Mouse (Mus musculus): ENCODE measurements at regions not wholly inside any gene's neighbourhood (a gene's known extent, or its start where the extent isn't known, plus 50 kb on each side); places are given as distances from the start of the nearest gene placed in this dataset.

DNA sequence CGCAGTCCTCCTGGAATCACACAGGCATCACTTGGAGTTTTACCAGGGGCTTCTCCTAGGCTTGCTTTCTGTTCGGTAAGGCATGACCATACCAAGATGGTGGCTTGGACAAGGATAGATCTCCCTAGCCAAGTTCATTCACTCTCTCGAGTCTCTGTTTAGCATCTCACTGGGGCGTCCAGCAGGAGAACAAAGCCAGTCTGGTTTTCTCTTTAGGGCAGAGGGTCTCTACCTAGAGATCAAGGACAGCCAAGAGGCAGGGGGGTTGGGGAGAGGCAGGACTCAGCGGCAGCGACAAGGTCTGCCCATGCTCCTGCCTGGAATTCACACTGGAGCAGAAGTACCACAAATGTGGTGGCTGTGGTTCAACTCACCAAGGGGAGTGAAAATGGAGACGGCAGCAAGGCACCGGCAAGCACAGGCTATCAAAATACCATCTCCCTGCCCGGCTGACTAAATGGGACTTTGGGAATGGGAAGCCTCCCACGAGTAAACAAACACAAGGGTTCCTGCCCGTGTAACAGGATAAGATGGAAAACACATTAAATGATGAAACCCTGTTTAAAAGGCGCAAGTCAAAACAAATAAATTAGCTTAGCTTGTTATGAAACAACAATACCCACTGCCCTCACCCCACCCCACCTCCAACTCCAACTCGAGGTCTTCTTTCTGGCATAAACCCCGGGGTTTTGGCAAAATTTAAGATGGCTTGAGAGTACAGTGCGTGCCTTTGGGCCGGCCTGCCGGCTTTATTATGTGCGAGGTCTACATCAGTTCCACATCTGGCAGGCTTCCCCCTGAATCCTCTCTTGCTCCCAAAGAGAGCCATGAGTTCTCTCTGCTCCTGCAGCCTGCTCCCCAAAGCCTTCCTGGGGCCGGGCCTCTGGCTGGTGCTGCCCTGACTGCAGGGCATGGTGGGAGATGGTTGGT is 258.1 kb upstream of the Dio3 start:
- TF ChIP-seq POLR2A (IDR thresholded peaks at IDR 0.05; ENCODE audit: low read depth, low read length) (no peak), CTCF (IDR thresholded peaks at IDR 0.05; ENCODE audit: extremely low read depth, insufficient read depth, insufficient read length, insufficient replicate concordance) (no peak)
